Mouse (Mus musculus): ENCODE measurements at regions not wholly inside any gene's neighbourhood (a gene's known extent, or its start where the extent isn't known, plus 50 kb on each side); places are given as distances from the start of the nearest gene placed in this dataset.

GRCm38 (mm10) chr1:7586409-7586808 is 2778.7 kb downstream of the Gm37988 start:
- H3K4me2 ChIP-seq (ENCODE audit: low read depth): no peak overlapping the region
- no peaks in the 10 kb centered on the region for H3K27me3 ChIP-seq (ENCODE audit: control insufficient read depth, insufficient read depth, low read length)
- DNase-seq (ENCODE audit: low read depth in 3 of 3, low spot score in 3 of 3) (no peak), ATAC-seq (ENCODE audit: insufficient read depth) (no peak)
- H3K27ac ChIP-seq: no peak overlapping the region
- no peaks in the 10 kb centered on the region for H3K36me3 ChIP-seq (replicated peaks; ENCODE audit: control insufficient read depth, insufficient read depth, low read depth)
- no peak overlapping the region for H3K4me3 ChIP-seq (ENCODE audit: insufficient read depth in 1 of 2, low read depth in 2 of 2, low read length in 2 of 2)
- no peak overlapping the region for H3K9ac ChIP-seq (replicated peaks)
- H3K4me1 ChIP-seq (replicated peaks; ENCODE audit: control insufficient read depth in 2 of 2, insufficient read depth in 2 of 2, low read length in 1 of 2): no peaks in the 10 kb centered on the region
- WGBS (ENCODE audit: insufficient replicate concordance): 40% methylated on average over 3 of the region's 3 CpGs
- no peaks in the 10 kb centered on the region for H3K9me3 ChIP-seq (ENCODE audit: control insufficient read depth, low read length)
- TF ChIP-seq CTCF (IDR thresholded peaks at IDR 0.05; ENCODE audit: low read depth) (no peak), EP300 (IDR thresholded peaks at IDR 0.05; ENCODE audit: low read depth) (no peak)

GRCm38 (mm10) chr1:7591327-7591726 is 2783.6 kb downstream of the Gm37988 start:
- H3K9ac ChIP-seq (replicated peaks): no peak overlapping the region
- no peaks in the 10 kb centered on the region for H3K36me3 ChIP-seq (replicated peaks; ENCODE audit: control insufficient read depth, insufficient read depth, low read depth)
- no peak for ATAC-seq (ENCODE audit: insufficient read depth)
- TF ChIP-seq EP300 (IDR thresholded peaks at IDR 0.05; ENCODE audit: low read depth) (no peak), CTCF (IDR thresholded peaks at IDR 0.05; ENCODE audit: low read depth) (no peak)
- no peaks in the 10 kb centered on the region for H3K4me1 ChIP-seq (replicated peaks; ENCODE audit: control insufficient read depth in 2 of 2, insufficient read depth in 2 of 2, low read length in 1 of 2)
- DNase-seq (ENCODE audit: low read depth in 3 of 3, low spot score in 3 of 3): no peak
- H3K9me3 ChIP-seq (ENCODE audit: control insufficient read depth, low read length): no peaks in the 10 kb centered on the region
- H3K27me3 ChIP-seq (ENCODE audit: control insufficient read depth, insufficient read depth, low read length): no peaks in the 10 kb centered on the region
- no peak overlapping the region for H3K4me3 ChIP-seq (ENCODE audit: insufficient read depth in 1 of 2, low read depth in 2 of 2, low read length in 2 of 2)
- no peak overlapping the region for H3K27ac ChIP-seq
- H3K4me2 ChIP-seq (ENCODE audit: low read depth): no peak overlapping the region

Measured in liver, embryonic 14.5 days (tissue).